Mouse (Mus musculus) testis, adult 2 months (tissue): ENCODE measurements around the gene Fcgr4. TPM values are rescaled to one million over a fixed set of nuclear protein-coding genes. Genes with fewer than 3 reads are reported as not detected.
"Not testable (repeated sequence)": the region's sequence is repeated elsewhere in the genome, so short reads cannot be mapped to it uniquely, and the experiment has no call there.

Source experiments
- H3K27ac ChIP-seq: fragments of 200-500 bp; 2 replicates; pipeline ENCODE4 v1.5.1; 2012; ENCODE audit warnings: low read depth, low read length; ENCODE audit not compliant: control insufficient read depth, insufficient read depth
- H3K27me3 ChIP-seq: fragments of 200-500 bp; 2 replicates; pipeline ENCODE4 v1.6.1; 2012; ENCODE audit warnings: mild to moderate bottlenecking, low read length, moderate library complexity; ENCODE audit not compliant: control insufficient read depth, insufficient read depth
- H3K36me3 ChIP-seq: fragments of 200-500 bp; 2 replicates; pipeline ENCODE4 v1.6.1; 2012; ENCODE audit warnings: mild to moderate bottlenecking, low read length; ENCODE audit not compliant: control insufficient read depth, insufficient read depth
- H3K4me1 ChIP-seq: fragments of 200-500 bp; 2 replicates; pipeline ENCODE4 v1.6.1; 2012; ENCODE audit warnings: low read length; ENCODE audit not compliant: control insufficient read depth, insufficient read depth
- H3K4me3 ChIP-seq: fragments of 200-500 bp; 2 replicates; pipeline ENCODE4 v1.5.1; 2012; ENCODE audit warnings: low read depth, mild to moderate bottlenecking, low read length, moderate library complexity, mixed read lengths; ENCODE audit not compliant: control insufficient read depth
- CTCF ChIP-seq: fragments of 200-500 bp; IDR thresholded peaks from 2 replicates; pipeline ENCODE4 v1.5.1; 2012; ENCODE audit warnings: low read depth, mild to moderate bottlenecking, inconsistent platforms, low read length, moderate library complexity; ENCODE audit not compliant: control insufficient read depth, insufficient read depth, insufficient replicate concordance
- POLR2A ChIP-seq: fragments of 200-500 bp; IDR thresholded peaks from 2 replicates; pipeline ENCODE4 v1.6.1; 2012; ENCODE audit warnings: low read depth, mild to moderate bottlenecking, inconsistent platforms, low read length, moderate library complexity; ENCODE audit not compliant: control insufficient read depth
- polyA plus RNA-seq: library from polyadenylated mRNA; depleted of rRNA; stranded (reverse); fragments of >200 nt; gene quantifications from 2 replicates; pipeline ENCODE4 v1.2.3, GENCODE M21; 2012

Fcgr4 gene
- polyA plus RNA-seq, 1 experiment, result not detected

DNA sequence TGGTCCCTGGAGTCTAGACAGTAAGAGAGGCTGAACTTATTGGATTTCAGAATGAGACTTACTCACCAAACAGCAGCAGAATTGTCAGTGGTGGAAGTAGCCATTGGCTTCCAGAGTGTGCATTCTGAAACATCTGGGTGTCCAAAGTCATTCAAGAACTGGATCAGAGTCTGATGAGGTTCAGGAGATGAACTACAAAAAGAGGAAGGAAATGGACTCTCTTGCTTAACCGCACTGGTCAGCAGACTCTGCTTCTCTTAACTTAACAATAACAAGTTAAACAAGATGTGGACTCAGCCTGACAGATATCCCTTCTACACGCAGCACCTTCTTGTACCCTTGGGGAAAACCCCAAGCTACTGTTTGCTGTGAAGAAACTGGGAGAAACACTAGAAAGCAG is 40.5 kb downstream of the Fcgr4 start:
- Histone ChIP-seq H3K36me3 (no peaks in the 10 kb centered on the region), H3K4me3 (no peak overlapping the region), H3K4me1 (peaks cover 4% of the 10 kb centered on the region), H3K27me3 (no peaks in the 10 kb centered on the region), H3K27ac (no peak overlapping the region)
- TF ChIP-seq POLR2A (no peak), CTCF (no peak)

- Histone ChIP-seq H3K27ac (no peak overlapping the region), H3K36me3 (no peaks in the 10 kb centered on the region), H3K4me3 (no peak overlapping the region), H3K4me1 (peaks cover 7% of the 10 kb centered on the region), H3K27me3 (no peaks in the 10 kb centered on the region)
- TF ChIP-seq POLR2A, result no peak
- TF ChIP-seq CTCF, result no peak
Observed at GRCm38 (mm10) chr1:171060392-171060791, 41.7 kb downstream of the Fcgr4 start.

- no peaks in the 10 kb centered on the region for H3K36me3 ChIP-seq
- no peaks in the 10 kb centered on the region for H3K27me3 ChIP-seq
- H3K27ac ChIP-seq, result no peak overlapping the region
- no peak for TF ChIP-seq CTCF
- no peak for TF ChIP-seq POLR2A
- H3K4me1 ChIP-seq, result peaks cover 7% of the 10 kb centered on the region
- no peak overlapping the region for H3K4me3 ChIP-seq
Observed at GRCm38 (mm10) chr1:171061566-171061965, 42.8 kb downstream of the Fcgr4 start.

DNA sequence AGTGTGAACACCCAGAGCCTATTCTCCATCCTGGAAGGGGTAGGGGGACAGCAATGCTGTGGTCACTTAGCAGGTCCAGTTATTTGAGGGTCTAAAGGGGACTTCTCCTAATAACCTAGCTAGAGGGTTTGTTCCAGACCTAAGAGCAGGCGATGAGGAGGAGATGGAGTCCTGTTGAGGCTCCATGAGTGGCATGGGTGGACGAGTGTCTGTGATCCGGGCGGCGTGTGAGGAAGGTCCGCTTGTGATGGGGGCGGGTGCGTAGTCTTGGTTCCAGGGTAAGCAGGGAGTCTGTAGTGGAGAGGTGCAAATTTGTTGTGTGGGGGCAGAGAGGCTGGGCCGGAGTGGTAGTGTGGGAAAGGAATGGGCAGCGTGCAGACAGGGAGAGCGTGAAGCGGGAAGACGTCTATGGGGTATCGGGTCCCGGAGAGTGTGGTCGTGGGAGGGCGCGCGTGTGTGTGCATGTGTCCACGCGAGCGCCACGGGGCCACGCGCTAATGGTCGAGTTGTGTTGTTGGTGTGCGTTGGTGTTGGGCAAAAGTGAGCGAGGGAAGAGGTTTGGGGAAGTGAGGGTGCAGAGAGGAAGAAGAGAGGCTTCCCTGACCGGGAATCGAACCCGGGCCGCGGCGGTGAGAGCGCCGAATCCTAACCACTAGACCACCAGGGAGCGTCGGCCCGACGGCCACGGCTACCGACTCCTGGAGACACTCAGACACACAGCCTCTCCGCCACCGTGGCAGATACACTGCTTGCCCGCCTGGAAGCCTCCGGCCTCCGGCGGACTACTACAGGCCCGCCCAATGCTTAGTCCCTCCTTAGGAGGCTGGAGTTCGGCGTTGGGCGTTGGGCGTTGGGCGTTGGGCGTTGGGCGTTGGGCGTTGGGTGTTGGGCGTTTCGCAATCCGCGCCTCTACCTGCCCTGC is 45.1 kb downstream of the Fcgr4 start:
- Histone ChIP-seq H3K4me3 (peak overlapping the region; percentile 42), H3K27ac (peak overlapping the region; percentile 57; the same call in 1 of the 2 replicates)
- H3K4me1 ChIP-seq, H3K36me3 ChIP-seq, H3K27me3 ChIP-seq: not testable (repeated sequence)

DNA sequence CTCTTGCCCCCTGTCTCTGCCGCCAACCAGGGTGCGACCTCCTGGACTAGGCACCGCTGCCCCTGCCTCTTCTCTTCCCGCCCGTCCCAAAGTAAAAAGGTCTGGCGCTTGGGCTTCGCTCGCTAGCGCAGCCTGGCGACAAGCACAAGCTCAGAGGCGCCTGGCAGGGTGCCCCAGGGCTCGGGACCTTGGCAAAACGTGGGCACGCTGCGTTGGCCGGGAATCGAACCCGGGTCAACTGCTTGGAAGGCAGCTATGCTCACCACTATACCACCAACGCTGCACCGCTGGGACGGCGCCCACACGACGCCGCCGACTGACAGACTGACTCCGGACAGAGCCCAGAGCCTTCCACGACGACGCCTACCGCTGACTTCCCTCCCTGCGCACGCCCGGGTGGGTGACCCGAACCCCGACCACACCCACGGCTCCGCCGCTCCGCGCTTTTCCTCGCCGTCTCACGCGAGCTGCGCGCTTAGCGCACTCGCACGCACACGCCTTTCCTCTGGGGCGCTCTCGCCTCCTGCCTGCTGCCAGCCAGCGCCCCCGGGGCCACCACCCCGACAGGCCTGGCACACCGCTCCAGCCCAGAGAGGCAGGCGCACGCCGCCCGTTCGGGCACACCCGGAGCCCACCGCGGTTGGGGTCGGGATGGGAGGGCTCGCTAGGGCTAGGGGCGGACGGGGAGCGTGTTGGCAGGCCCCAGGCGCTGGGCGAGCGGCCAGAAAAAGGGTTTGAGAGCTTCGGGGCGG is 45.9 kb downstream of the Fcgr4 start, which contains the start of gene Fcgr3:
TSS of gene Fcgr3 (minus strand) at position 445 of the 752 bp plus-strand sequence.
- H3K4me3 ChIP-seq, result peak within 1 kb of the TSS; percentile 53

DNA sequence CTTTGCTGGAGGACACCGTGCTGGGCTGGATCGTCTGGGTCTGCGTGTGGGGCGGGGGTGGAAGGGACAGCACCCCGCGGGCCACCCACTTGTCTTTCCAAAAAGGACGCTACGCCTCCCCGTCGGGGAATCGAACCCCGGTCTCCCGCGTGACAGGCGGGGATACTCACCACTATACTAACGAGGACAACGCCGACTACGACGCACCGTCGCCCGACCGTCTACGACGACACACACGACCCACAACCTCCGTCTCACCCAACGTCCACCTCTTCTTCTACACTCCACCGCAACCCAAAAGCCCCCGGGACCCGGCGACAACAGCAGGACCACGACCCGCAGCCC is 46.5 kb downstream of the Fcgr4 start:
- not testable (repeated sequence) for H3K36me3 ChIP-seq, H3K27me3 ChIP-seq, H3K4me1 ChIP-seq, H3K27ac ChIP-seq
- peak overlapping the region; percentile 21 for H3K4me3 ChIP-seq

More for the DNA sequence above, 45.9 kb downstream of the Fcgr4 start, which contains the start of gene Fcgr3:
- H3K27me3 ChIP-seq, H3K4me1 ChIP-seq, H3K36me3 ChIP-seq: not testable (repeated sequence)
- H3K27ac ChIP-seq, result peak within 1 kb of the TSS; percentile 27; the same call in 1 of the 2 replicates

- not testable (repeated sequence) for H3K36me3 ChIP-seq, H3K27ac ChIP-seq, H3K27me3 ChIP-seq, H3K4me1 ChIP-seq, H3K4me3 ChIP-seq
Observed at GRCm38 (mm10) chr1:171065768-171066167, 47.0 kb downstream of the Fcgr4 start.

- H3K27ac ChIP-seq, H3K4me3 ChIP-seq, H3K36me3 ChIP-seq, H3K4me1 ChIP-seq, H3K27me3 ChIP-seq: not testable (repeated sequence)
Observed at GRCm38 (mm10) chr1:171066583-171066982, 47.9 kb downstream of the Fcgr4 start.

DNA sequence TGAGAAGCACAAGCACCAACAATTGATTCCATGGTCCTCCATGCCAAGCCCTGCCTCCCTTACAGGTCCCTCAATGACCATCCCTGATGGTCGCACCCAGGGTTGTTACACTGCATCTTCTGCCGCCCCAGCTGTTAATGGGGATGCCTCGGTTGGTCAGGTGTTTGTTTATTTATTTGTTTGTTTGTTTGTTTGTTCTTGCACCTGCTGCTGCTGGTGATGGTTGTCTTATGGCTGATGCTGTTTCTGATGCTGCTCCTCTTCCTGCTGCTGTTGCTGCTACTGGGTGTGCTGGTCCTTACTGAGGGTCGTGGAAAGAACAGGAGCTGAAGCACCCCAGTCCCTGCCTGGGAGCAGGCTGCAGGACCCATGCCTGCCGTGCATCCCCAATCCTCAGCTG is 49.2 kb downstream of the Fcgr4 start:
- not testable (repeated sequence) for H3K36me3 ChIP-seq, H3K4me1 ChIP-seq, H3K27ac ChIP-seq, H3K27me3 ChIP-seq, H3K4me3 ChIP-seq

DNA sequence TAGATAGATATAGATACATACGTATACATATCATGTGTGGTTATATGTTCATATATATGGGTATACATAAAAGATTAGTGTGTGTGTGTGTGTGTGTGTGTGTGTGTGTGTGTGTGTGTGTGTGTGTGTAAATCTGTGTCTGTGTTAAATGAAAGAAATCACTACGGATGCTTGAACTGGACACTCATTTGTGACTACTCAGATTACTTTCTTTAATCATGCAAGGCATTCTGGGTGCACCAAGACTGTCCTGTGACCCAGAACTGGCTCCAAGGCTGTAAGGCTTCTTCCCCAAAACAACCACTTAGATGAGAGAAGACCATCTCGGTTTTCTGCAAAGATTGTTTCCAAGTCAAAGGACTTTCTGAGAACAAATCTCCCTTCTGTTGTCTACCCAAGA is 50.8 kb downstream of the Fcgr4 start:
- H3K27me3 ChIP-seq, H3K4me1 ChIP-seq, H3K4me3 ChIP-seq: not testable (repeated sequence)

DNA sequence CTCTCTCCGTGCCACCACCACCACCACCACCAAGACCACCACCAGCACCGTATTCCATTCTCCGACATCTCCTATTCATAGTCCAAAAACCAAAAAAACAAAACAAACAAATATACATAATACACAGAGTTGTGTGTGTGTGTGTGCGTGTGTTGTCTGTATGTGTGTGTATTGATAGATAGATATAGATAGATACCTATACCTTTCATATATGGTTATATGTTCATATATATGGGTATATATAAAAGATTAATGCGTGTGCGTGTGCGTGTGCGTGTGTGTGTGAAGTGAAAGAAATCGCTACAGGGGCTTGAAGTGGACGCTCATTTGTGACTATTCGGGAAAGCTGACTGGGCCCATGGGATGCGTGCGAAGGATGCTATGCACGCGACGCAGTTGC is 52.2 kb downstream of the Fcgr4 start:
- H3K36me3 ChIP-seq, H3K27ac ChIP-seq, H3K27me3 ChIP-seq, H3K4me1 ChIP-seq, H3K4me3 ChIP-seq: not testable (repeated sequence)

More for the DNA sequence above, 50.8 kb downstream of the Fcgr4 start:
- not testable (repeated sequence) for H3K27ac ChIP-seq, H3K36me3 ChIP-seq
